ENCODE assay signal across 17 mouse cellular contexts in the genomic region with DNA sequence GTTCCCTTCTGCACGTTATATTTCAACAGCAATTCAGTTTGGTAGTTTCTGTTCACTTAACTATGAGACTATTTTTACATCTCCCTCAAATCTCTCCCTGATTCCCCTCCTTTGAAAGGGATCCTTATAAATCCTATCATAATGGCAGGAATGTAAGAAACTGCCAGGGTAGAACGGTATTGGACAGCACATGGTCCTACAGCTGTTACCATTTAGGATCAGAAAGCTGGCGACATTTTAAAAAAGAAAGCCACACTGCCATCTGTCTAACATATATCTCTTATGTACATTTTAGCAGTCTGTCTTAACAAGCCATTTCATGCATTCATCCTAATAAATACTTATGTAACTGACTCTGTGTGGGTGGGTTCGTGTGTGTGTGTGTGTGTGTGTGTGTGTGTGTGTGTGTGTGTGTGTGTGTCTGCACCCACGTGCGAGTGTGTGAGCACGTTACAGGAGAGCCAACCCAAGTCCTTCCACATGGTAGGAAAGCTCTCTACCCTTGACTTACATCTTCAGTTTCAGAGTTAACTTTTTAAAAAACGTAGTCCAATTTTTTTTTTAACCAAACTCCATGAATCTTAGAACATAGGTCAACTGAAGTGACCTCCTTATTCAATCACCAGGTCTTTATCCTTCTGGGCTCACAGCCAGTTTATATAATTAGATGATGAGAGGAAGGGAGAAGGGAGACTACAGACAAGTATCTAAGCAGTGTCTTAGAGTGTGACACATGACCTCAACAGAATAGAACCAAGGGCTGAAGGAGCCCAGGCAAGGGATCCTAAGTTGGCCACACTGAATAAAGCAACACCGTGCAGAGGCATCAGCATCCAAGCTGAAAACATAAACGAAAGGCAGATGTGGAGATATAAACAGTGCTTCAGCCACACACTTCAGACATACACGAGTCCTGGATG.
DNase-seq lines count a peak whose midpoint lies in the region; ATAC-seq and TF ChIP-seq lines count a peak whose summit lies in the region.
"Had no signal": no experiment of that assay in that cellular context is flagged by ENCODE, and none has a peak within 500 bp of the region (broad histone marks: within the 10 kb centered on the region; RNA-seq: fewer than 3 reads in every experiment).

No protein-coding gene starts in this region.

- H3K36me3 ChIP-seq in lung, embryonic 16.5 days (ENCODE audit: control insufficient read depth, insufficient read depth, low read length) = no peaks in the 10 kb centered on the region
- H3K36me3 ChIP-seq in embryonic facial prominence, embryonic 13.5 days = no peaks in the 10 kb centered on the region
- no peaks in the 10 kb centered on the region for H3K36me3 ChIP-seq in limb, embryonic 13.5 days
- H3K36me3 ChIP-seq in heart, adult 2 months (ENCODE audit: control insufficient read depth, insufficient read depth, low read length) = no peaks in the 10 kb centered on the region
- H3K36me3 ChIP-seq: heart, embryonic 10.5 days had no signal

- no peak overlapping the region; the same call in 1 of the 2 replicates for H3K27ac ChIP-seq in lung, embryonic 16.5 days (ENCODE audit: low read length)
- H3K27ac ChIP-seq in embryonic facial prominence, embryonic 13.5 days = peak overlapping the region; percentile 62
- peak overlapping the region; percentile 61 for H3K27ac ChIP-seq in limb, embryonic 13.5 days
- no peak overlapping the region for H3K27ac ChIP-seq in heart, adult 2 months
- H3K27ac ChIP-seq: heart, embryonic 10.5 days; macrophage had no signal

- no peaks in the 10 kb centered on the region for H3K79me2 ChIP-seq in heart, adult 2 months (replicated peaks; ENCODE audit: control insufficient read depth, insufficient read depth, low read length)

- H3K4me1 ChIP-seq in lung, embryonic 16.5 days (replicated peaks; ENCODE audit: control insufficient read depth, insufficient read depth, low read length) = peaks cover 9% of the 10 kb centered on the region
- peaks cover 27% of the 10 kb centered on the region for H3K4me1 ChIP-seq in embryonic facial prominence, embryonic 13.5 days
- H3K4me1 ChIP-seq in limb, embryonic 13.5 days = peaks cover 28% of the 10 kb centered on the region
- H3K4me1 ChIP-seq in heart, adult 2 months (ENCODE audit: control insufficient read depth, insufficient read depth, low read length) = no peaks in the 10 kb centered on the region
- H3K4me1 ChIP-seq: heart, embryonic 10.5 days had no signal

- intact Hi-C loops in heart, adult 2 months (cut with DNase I) = no loop called here

- WGBS in lung, embryonic 16.5 days = 40% methylated on average over 11 of the region's 11 CpGs
- 28% methylated on average over 11 of the region's 11 CpGs for WGBS in embryonic facial prominence, embryonic 13.5 days
- 35% methylated on average over 11 of the region's 11 CpGs for WGBS in limb, embryonic 13.5 days
- 65% methylated on average over 11 of the region's 11 CpGs for WGBS in heart, adult 2 months

- peak; percentile 54 for ATAC-seq in lung, embryonic 16.5 days (ENCODE audit: low read depth)
- no peak for ATAC-seq in embryonic facial prominence, embryonic 13.5 days (ENCODE audit: insufficient number of reproducible peaks, insufficient read depth, low FRiP score, low TSS enrichment, low read depth)
- ATAC-seq in limb, embryonic 13.5 days (ENCODE audit: low FRiP score, low read depth) = peak; percentile 84

- no peaks in the 10 kb centered on the region for H3K27me3 ChIP-seq in lung, embryonic 16.5 days (ENCODE audit: control insufficient read depth, insufficient read depth, low read depth, low read length)
- no peaks in the 10 kb centered on the region for H3K27me3 ChIP-seq in embryonic facial prominence, embryonic 13.5 days
- no peaks in the 10 kb centered on the region for H3K27me3 ChIP-seq in limb, embryonic 13.5 days
- H3K27me3 ChIP-seq in heart, adult 2 months (ENCODE audit: control insufficient read depth, insufficient read depth, low read length) = no peaks in the 10 kb centered on the region

- TF ChIP-seq POLR2A in heart, adult 2 months (IDR thresholded peaks at IDR 0.05; ENCODE audit: insufficient read depth, low read depth, low read length) = no peak

- no peak overlapping the region for H3K4me3 ChIP-seq in lung, embryonic 16.5 days (ENCODE audit: low read length)
- H3K4me3 ChIP-seq in embryonic facial prominence, embryonic 13.5 days = no peak overlapping the region
- no peak overlapping the region for H3K4me3 ChIP-seq in limb, embryonic 13.5 days
- H3K4me3 ChIP-seq in heart, adult 2 months = no peak overlapping the region
- H3K4me3 ChIP-seq: erythroblast, embryonic 14.5 days; heart, embryonic 10.5 days had no signal

- no peaks in the 10 kb centered on the region for H3K9me3 ChIP-seq in lung, embryonic 16.5 days (ENCODE audit: control insufficient read depth, low read length)
- no peaks in the 10 kb centered on the region for H3K9me3 ChIP-seq in embryonic facial prominence, embryonic 13.5 days
- no peaks in the 10 kb centered on the region for H3K9me3 ChIP-seq in limb, embryonic 13.5 days
- H3K9me3 ChIP-seq: heart, embryonic 10.5 days had no signal

- TF ChIP-seq EP300 in heart, adult 2 months (IDR thresholded peaks at IDR 0.05; ENCODE audit: insufficient read depth, low read depth, low read length) = no peak

- no peak for TF ChIP-seq CTCF in heart, adult 2 months (IDR thresholded peaks at IDR 0.05)

- H3K9ac ChIP-seq in lung, embryonic 16.5 days (ENCODE audit: low read length) = no peak overlapping the region
- H3K9ac ChIP-seq in embryonic facial prominence, embryonic 13.5 days = no peak overlapping the region
- H3K9ac ChIP-seq in limb, embryonic 13.5 days = no peak overlapping the region
- no peak overlapping the region for H3K9ac ChIP-seq in heart, adult 2 months (ENCODE audit: low read depth, low read length)

- DNase-seq in embryo, embryonic 10 days (ENCODE audit: low spot score) = peak; percentile 18
- no peak for DNase-seq in embryo, embryonic 9.5 days (ENCODE audit: extremely low spot score)
- DNase-seq in lung, postnatal 25 days (ENCODE audit: low spot score) = no peak
- no peak for DNase-seq in heart, adult 2 months
- DNase-seq in heart, adult 11 months = no peak
- DNase-seq: cerebellum, adult 9-11 months; heart, postnatal 36 days; kidney, adult 8-10 months; liver; right cerebral cortex, postnatal 14 days; thymus, postnatal 14 days had no signal

- H3K4me2 ChIP-seq in lung, embryonic 16.5 days (ENCODE audit: low read depth, low read length) = no peak overlapping the region
- no peak overlapping the region for H3K4me2 ChIP-seq in embryonic facial prominence, embryonic 13.5 days
- no peak overlapping the region for H3K4me2 ChIP-seq in limb, embryonic 13.5 days (replicated peaks)

Comparison
In these comparisons a context has a peak if more than half of its experiments do, and no peak if none do; other contexts are left out.
1. H3K27ac ChIP-seq: peak in embryonic facial prominence, embryonic 13.5 days (single experiment) and limb, embryonic 13.5 days (single experiment); none in lung, embryonic 16.5 days (single experiment) and heart, adult 2 months (single experiment).